Mouse (Mus musculus): ENCODE measurements around the gene Kctd13.

Kctd13 gene

DNA sequence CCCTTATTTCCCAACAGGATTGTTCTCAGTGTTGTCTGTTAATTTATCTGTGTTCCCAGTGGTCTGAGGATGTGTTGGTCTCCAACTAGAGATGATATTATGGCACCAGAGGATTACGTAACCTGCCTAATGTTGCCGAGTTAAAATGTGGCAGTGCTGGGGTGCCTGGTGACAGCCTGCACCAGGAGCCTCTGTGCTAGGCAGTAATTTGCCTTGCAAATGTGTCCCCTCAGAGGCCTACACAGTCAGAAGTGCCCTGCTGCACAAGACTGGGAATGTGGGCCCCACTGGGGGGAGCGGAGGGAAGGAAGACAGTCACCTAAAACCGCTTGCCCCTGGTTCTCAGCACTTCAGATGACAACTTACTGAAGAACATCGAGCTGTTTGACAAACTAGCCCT is 13.1 kb downstream of the Kctd13 start:
- DNase-seq (ENCODE audit: low read depth, low spot score), result no peak

DNA sequence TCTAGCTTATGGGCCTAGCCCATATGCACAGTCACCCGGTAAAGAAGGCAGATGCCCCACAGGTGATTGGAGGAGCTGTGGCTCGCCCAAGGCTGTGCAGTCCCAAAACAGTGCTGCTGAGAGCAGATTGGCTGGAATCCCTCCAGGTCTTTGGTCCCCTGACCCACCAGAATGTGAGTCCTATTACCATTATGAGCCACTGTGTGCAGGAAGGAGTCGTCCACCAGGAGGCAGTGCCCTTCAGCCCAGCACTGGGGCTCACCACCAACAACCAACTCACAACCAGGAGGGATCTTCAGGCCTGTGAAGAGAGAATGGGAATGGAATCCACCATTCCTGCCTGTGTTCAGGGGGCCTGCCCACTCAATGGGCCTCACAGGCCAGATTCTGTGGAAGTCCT is 17.9 kb downstream of the Kctd13 start:
- peak; percentile 59 for DNase-seq (ENCODE audit: low read depth, low spot score)

DNA sequence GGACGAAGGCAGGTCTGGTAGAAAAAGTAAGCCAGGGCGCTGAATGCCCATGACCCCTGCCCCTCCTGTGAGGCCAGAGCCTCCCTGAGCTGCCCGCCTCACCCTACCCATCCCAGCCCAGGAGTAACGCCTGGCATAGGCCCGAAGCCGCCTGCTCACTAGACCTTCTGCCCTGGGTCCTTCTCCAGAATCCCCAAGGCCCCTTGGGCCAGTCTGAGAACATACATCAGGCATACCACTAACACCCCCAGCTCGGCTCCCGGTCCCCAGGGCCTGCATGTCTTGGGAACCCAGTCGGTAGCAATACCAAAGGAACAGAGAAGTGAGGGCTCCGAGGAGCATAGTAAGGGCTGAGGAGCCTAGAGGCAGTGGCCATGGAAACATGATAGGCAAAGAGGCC is 19.9 kb downstream of the Kctd13 start:
- no peak for DNase-seq (ENCODE audit: low read depth, low spot score)

DNA sequence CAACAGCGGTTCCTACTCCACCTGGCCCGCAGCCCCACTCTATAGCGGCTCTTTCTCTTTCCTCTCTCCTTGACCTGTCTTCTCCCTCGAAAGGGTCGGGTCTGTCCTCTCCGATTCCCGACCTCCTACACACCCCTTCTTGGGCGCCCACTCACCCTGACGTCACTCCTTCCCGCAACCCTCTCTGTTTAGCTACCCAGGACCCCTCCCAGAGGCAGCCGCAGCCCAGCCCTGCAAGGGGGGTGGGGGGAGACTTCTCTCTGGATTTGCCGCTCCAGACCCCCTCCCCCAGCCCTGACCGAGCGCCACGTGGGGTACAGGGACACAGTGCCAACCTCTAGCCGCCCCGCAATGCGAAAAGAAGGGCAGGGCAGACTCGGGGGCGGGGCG is 20.7 kb downstream of the Kctd13 start, which contains the start of gene Asphd1:
Gene Asphd1 (minus strand): TSS at position 180 of the 390 bp plus-strand sequence.
- DNase-seq (ENCODE audit: low read depth, low spot score), result no peak

DNA sequence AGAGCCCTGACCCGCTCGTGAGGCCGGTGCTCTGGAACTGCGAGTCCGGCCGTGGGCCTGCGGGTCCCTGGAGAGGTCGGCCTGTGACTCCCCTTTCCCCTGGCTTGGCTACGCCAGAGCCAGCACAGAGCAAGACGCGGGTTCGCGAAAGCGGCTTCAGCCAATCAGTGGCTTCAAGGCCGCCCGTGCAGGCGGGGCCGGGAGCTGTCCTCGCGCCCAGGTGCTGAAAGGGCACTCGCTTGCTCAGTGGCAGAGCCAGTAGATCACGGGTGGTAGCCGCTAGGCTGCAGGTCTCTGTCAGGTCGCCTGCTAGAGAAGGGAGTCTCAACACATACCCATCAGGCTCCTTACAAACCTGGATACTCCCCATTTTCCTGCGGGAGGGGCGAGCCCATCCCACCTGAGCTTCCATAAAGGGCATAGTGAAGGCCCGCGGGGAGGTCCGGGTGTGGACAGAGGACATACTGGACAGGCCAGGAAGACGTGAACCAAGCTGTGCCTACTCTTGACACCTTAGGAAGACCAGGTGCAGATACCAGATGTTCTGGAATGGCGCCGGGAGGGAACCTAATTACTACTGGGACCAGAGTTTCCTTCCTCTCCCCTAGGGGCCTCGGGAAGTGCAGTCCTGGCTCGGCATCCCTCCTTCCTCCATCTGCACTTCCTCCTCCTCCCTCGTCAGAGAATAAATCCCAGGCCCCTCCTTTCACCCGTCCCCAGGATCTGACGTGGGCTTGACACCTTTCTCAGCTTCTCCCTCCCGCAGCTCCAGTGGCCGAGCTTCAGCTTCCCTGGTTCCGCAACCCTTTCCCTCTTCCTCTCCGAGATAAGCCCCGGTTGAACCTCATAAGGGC is 21.3 kb downstream of the Kctd13 start, which contains the start of gene Sez6l2:
Gene Sez6l2 (plus strand): TSS at position 771 of the 854 bp plus-strand sequence.
- peak; percentile 64 for DNase-seq (ENCODE audit: low read depth, low spot score)

DNA sequence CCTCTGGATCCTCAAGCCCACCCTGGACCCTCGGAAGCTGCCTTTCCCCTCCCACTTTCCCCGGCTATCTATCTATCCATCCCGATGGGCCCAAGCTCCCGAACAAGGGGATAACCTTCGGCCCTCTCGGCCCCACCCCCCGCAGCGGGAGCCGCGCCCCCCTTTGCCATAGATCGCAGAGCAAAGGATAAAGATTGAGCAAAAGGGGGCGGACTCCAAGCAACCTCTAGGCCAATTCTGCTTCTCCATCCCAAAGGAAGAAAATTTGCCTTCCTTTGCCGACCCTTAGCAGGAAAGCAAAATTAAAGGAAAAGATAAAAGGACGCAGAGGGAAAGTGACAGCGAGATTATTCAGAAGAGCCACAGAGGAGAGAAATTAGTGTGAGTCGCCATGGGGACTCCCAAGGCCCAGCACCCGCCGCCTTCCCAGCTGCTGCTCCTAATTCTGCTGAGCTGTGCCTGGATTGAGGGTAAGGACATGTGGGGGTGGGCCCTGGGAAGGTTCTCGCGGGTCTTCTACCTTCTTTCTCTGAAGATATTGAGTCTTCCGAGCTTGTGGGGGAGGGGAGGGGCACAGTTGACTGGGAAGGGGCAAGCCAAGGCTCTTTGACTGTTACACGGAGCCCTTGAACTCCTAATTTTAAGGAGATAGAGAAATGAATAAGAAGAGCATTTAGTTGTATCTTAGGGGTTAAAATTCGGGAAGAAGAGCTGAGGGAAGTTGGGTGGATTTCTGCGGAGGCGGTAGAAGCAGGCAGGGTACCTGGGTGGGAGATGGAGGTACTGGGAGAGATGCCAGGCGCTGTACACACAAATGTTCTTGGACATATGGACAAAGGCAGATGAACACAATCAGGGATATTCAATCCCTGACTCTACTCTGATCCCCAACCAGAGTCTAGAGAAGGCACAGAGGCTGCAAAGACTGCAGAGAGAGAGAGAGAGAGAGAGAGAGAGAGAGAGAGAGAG is 22.3 kb downstream of the Kctd13 start:
- no peak for DNase-seq (ENCODE audit: low read depth, low spot score)

DNA sequence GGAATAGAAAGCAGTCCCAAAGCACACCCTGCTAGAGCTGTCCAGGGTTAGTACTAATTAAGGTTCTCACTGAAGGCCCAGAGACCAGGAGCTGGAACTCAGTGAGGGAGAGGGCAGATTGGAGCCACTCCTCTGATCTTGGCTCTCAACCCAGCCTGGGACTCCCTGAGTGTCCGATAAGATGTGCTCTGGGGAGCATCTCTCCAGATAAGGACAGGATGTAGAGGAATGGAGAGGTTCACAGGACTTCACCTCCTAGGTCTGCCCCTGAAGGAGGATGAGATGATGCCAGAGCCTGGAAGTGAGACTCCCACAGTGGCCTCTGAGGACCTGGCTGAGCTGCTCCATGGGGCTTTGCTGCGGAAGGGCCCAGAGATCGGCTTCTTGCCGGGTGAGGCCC is 23.1 kb downstream of the Kctd13 start:
- DNase-seq (ENCODE audit: low read depth, low spot score), result no peak

DNA sequence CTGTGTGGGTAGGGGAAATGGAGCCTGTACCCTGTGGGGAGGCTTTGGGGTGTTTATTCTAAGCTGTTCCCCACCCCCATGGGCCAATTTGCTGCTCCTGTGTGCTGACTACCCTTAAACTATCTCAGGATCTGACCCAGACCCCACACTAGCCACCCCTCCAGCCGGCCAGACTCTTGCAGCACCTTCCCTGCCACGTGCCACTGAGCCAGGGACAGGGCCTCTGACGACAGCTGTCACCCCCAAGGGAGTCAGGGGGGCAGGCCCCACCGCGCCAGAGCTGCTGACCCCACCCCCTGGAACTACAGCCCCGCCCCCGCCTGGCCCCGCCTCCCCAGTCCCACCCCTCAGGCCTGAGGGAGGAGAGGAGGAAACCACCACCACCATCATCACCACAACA is 24.0 kb downstream of the Kctd13 start:
- DNase-seq (ENCODE audit: low read depth, low spot score), result no peak

DNA sequence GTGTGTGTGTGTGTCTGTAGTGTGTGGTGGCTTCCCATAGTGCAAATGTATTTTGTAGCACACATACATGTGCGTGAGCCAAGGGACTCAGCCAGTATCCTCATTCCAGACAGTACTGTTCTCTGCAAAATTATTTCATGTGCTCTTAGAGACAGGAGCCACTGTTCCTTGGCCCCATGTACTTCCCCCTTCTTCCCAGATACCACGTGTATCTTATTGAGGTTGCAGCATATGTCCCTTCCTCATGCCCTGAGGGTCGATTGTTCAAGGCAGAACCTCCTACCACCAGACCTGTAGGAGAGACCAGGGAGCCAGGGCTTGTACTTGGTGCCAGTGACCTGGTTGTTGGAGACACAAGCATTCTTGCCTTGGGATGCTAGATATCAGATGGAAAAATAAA is 26.4 kb downstream of the Kctd13 start:
- no peak for DNase-seq (ENCODE audit: low read depth, low spot score)

DNA sequence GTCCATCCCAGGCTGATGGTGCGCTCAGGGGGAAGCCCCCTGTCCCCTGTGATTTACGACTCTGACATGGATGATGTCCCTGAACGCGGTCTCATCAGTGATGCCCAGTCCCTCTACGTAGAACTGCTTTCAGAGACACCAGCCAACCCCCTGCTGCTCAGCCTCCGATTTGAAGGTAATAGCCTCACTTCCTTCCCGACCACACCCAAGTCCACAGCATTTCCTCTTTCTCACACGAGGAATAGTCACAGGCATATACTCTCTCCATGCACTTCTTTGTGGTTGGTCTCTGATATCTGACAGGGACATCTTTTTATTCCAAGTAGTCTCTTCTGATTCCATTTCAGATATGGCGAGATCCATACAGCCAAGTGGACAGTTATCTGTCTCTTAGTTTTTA is 31.1 kb downstream of the Kctd13 start:
- DNase-seq (ENCODE audit: low read depth, low spot score), result no peak

DNA sequence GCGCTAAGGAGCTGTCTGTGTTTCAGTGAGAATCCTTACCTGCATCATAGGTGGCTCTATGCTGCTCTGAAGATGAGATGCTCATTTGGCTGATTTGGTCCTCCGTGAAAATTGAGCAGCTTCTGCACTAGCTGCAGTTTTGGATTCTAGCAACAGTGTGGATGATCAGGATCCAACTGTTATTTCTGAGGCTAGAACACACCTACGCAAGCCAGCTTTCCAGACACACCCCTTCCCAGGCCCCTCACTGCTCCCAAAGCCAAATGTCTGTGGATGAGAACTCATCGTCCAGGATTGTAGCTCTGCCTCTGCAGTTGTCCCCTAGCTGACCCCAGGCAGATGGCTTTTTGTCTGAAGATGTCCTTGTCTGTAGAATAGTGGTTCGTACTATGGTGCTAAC is 32.4 kb downstream of the Kctd13 start:
- DNase-seq (ENCODE audit: low read depth, low spot score), result no peak

DNA sequence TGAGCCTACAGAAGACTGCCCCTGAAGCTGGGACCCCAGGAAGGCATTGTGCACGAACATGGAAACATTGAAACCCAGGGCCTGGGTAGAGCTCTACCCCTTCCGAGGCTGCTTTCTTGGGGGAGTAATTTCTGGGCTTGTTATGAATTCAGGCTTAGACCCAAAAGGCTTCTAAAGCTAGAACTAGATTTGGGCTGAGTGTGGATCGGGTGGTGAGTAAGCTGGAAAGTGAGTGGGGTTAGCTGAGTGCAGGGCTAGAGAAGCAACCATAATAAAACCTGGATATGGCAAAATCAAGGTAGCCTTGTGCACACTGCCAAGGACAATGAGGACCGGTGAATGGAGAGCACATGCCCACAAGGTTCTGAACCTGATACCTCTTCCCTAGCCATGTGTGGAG is 33.3 kb downstream of the Kctd13 start:
- no peak for DNase-seq (ENCODE audit: low read depth, low spot score)

DNA sequence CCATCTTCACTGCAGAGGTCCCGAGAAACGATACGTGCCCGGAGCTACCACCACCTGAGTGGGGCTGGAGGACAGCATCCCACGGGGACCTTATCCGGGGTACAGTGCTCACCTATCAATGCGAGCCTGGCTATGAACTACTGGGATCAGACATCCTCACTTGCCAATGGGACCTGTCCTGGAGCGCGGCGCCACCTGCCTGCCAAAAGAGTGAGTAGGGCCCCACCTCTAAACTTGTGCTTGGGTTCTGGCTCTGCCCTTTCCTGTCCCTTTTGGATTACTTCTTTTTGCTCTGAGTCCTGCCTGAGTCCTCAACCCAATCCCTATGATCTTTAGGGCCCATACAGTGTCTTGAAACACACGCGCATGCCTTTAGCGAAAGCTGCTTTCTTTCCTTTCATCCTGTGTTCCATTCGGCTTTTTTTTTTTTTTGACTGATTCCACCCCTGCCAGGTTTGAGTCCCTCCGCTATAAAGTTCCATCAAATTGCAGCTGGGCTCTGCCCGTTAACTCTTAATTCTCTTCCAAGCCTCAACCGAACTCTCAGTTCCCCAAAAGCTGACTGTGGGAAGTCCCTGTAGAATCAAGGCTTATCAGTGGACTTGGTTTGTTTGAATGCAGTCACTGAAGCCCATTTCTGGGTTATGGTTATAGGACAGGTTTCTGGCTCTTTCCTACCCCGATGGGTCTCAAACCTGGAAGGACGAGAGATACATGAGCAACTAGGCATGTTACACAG is 35.0 kb downstream of the Kctd13 start:
- DNase-seq (ENCODE audit: low read depth, low spot score), result peak; percentile 42

DNA sequence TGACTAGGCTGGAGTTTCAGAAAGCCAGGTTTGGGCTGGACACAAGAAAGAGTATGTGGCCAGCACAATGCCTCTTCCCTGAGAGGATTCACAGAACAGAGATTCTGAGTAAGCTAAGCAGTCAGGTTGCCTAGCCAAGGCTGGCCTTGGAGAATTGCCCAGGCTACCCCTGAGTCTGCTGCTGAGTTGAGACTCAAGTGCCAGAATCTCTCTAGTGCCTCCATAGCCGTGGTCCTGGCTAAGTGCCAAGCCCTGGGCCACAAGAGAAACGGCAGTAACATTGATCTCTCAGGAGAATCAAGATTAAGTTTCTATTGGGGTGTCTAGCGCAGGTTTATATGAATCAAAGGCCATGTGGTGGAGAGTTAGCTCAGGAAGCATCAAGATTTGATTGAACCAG is 36.9 kb downstream of the Kctd13 start:
- DNase-seq (ENCODE audit: low read depth, low spot score), result no peak

DNA sequence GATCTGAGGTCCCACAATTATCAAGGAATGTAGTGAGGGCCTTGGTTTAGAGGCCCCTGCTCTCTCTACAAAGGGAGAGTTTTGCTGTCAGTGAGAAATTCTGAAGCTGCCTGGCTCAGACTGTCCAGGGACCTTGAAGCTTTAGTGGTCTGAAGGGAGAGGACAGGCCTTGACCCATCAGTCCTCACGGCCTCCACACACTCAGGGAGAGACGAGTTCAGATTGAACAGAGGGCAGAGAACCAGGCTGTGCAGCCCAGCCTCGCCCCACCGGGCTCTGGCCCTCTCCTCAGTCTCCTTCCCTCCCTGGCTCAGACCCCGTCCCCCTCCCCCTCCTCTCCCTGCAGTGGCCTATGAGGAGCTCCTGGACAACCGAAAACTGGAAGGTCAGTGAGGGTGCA is 38.7 kb downstream of the Kctd13 start:
- DNase-seq (ENCODE audit: low read depth, low spot score), result no peak

DNA sequence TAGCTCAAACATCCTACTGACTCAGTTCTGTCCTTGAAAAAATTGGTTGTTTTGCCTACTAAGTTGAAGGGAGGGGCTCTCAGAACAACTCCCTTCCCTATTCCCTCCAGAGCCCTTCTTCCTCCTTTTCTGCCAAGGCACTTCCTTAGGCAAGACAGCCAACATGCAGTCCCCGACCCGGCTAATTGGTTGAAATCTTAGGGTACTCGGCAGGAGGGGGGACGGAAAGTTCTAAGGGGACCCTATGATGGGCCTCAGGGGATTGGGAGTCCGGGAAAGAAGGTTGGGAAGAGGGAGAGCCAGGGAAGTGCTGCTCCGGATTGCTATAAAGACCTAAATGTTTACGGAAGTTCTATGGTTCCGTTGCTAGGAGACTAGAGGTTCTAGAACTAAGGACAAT is 46.8 kb downstream of the Kctd13 start:
- no peak for DNase-seq (ENCODE audit: low read depth, low spot score)

DNA sequence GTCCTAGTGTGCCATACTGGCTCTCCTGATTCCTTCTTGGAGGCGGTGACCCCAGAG is 47.0 kb downstream of the Kctd13 start, which contains the start of gene Cdipt:
Gene Cdipt (plus strand): TSS at position 22 of the 57 bp plus-strand sequence.
- no peak for DNase-seq (ENCODE audit: low read depth, low spot score)

DNA sequence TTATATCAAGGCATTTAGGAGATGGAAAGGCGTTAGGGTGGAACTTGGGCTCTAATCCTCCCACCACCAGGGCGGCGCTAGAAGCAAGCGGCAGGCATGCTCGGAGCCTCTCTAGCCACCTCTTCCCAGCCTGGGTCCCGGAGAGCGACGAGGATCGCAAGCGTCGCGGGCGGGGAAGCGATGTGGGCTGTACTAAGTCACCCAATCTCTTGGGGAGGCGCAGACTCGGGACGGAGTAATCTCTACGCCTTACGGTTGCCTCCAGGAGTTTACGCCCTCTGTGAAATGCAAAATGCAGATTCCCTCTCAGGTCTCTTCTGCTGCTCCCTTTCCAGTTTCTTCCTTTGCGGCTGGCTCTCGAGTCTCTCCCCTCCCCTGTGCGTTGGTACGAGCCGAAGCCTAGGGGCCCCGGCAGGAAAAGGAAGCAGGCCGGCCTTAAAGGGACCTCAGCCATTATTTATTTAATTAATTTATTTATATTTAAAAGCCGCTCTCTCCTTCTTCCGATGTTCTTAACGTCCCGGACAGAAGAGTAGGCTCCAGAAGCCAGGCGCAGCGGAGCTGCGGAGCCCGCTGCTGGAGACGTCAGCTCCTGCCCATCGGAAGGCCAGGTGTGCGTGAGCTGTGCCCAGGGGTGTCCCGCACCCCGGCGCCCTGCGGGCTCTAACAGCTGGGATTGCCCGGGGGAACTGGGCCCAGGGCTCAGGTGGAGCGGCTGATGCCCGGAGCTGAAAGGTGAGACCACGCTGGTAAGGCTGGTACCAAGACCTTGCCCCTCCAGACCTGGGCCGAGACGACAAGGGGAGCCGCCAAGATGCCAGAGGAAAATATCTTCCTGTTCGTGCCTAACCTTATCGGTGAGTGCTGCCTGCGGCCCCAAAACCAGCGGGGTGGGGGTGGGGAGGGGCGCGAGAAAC is 47.5 kb downstream of the Kctd13 start, which contains the start of gene Cdiptos:
Gene Cdiptos (minus strand): TSS at position 149 of the 917 bp plus-strand sequence.
- peak; percentile 94 for DNase-seq (ENCODE audit: low read depth, low spot score)

DNA sequence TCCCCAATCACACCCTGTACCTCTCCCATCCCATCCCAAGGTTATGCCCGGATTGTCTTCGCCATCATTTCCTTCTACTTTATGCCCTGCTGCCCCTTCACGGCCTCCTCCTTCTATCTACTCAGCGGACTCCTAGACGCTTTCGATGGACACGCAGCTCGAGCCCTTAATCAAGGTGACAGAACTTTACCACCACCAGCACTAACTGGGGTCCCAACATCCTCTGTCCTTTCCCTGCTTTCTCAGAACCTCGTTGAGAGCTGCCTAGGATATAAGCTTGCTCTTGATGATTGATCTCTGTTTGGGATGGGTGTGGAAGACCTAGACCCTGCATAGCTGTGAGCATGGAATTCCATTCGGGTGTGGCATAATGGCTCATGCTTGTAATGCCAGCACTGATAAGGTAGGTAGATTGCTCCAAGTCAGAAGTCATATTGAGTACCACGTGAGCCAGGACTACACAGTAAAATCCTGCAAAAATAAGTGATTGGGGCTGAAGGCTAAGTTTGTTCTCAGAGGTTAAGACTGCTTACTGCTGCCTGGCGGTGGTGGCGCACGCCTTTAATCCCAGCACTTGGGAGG is 48.3 kb downstream of the Kctd13 start:
- DNase-seq (ENCODE audit: low read depth, low spot score), result peak; percentile 29

DNA sequence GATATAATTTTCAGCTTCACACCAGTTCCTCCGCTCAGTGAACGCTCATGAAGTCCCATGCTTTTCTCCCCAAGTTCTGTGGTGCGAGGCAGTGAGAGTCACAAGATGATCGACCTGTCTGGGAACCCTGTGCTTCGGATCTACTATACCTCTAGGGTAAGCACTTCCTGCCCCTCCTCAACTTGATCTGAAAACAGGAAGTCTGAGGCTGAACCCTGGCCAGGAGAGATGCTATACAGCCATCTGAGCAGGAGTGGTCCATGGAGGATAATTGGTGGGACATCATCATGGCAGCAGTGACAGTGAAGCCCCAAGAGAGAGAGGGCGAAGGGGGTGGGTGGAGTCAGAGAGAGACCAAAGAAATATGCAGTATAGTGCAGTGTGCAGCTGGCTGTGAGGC is 50.2 kb downstream of the Kctd13 start:
- DNase-seq (ENCODE audit: low read depth, low spot score), result no peak

DNA sequence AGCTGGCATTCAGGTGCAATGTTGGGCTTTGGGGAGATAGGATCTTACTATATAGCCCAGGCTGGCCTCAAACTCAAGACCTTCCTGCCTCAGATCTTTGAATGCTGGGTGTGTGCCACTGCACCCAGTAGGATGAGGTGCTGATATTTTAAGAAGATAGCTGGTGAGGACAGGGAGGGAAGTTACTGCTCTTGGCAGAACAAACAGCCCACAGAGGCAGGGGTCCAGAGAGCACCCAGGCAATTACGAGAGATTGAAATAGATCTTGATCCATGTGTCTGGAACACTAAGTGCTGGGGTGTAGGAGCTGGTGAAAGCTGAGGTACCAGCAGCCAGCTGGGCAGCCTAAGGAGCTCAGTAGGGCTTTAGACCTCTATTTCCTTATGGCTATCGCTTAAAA is 52.9 kb downstream of the Kctd13 start:
- no peak for DNase-seq (ENCODE audit: low read depth, low spot score)
